Mouse (Mus musculus) liver, embryonic 11.5 days (tissue): Measurements from ENCODE around the gene Smok2b. TPM values are rescaled to one million over a fixed set of nuclear protein-coding genes. Genes with fewer than 3 reads are reported as not detected.
"Not testable (repeated sequence)": the region's sequence is repeated elsewhere in the genome, so short reads cannot be mapped to it uniquely, and the experiment has no call there.

Experiments used
- ATAC-seq: fragments of 200-750 bp; cut with Nextera tagmentation; replicated peaks from 2 replicates; pipeline ENCODE4 v1.8.0; 2017; ENCODE audit warnings: moderate number of reproducible peaks, mild to moderate bottlenecking, moderate TSS enrichment, moderate library complexity; ENCODE audit not compliant: low FRiP score
- DNase-seq: peaks from one replicate; pipeline ENCODE4 v3.0.0-alpha.2; 2017; ENCODE audit warnings: low spot score
- H3K27ac ChIP-seq: fragments of 300-500 bp; sonication (generic); 2 replicates; pipeline ENCODE4 v1.5.1; 2014; ENCODE audit warnings: mild to moderate bottlenecking, low read depth, low read length, control low read depth
- H3K27me3 ChIP-seq: fragments of 300-500 bp; sonication (generic); replicated peaks from 2 replicates; pipeline ENCODE4 v1.6.1; 2014; ENCODE audit warnings: low read length, mixed read lengths; ENCODE audit not compliant: control insufficient read depth, insufficient read depth
- H3K36me3 ChIP-seq: fragments of 300-500 bp; sonication (generic); 2 replicates; pipeline ENCODE4 v1.6.1; 2014; ENCODE audit warnings: mild to moderate bottlenecking, low read length, moderate library complexity, mixed read lengths; ENCODE audit not compliant: control insufficient read depth, insufficient read depth
- H3K4me1 ChIP-seq: fragments of 300-500 bp; sonication (generic); replicated peaks from 2 replicates; pipeline ENCODE4 v1.6.1; 2014; ENCODE audit warnings: low read length, mixed read lengths; ENCODE audit not compliant: control insufficient read depth, insufficient read depth
- H3K4me2 ChIP-seq: fragments of 300-500 bp; sonication (generic); 2 replicates; pipeline ENCODE4 v1.6.1; 2014; ENCODE audit warnings: mild to moderate bottlenecking, control low read depth, moderate library complexity
- H3K4me3 ChIP-seq: fragments of 300-500 bp; sonication (generic); 2 replicates; pipeline ENCODE4 v1.5.1; 2014; ENCODE audit warnings: low read depth, low read length, control low read depth
- H3K9ac ChIP-seq: fragments of 300-500 bp; sonication (generic); 2 replicates; pipeline ENCODE4 v1.6.1; 2014; ENCODE audit warnings: low read depth, low read length, control low read depth
- H3K9me3 ChIP-seq: fragments of 300-500 bp; sonication (generic); 2 replicates; pipeline ENCODE4 v1.6.1; 2016; ENCODE audit warnings: low read length, inconsistent platforms, mixed read lengths; ENCODE audit not compliant: control insufficient read depth
- WGBS: fragments of 180-500 bp; shearing (Covaris S2); extraction: QIAGEN DNeasy Blood & Tissue Kit; methylation state at CpG from one replicate; pipeline ENCODE4 v1.1.7; 2014; 5-methylcytosine and 5-hydroxymethylcytosine counted together
- polyA plus RNA-seq: library from polyadenylated mRNA; unstranded; fragments of >200 nt; fragmentation: Nextera tagmentation; extraction: Ambion mirVana; gene quantifications from 2 replicates; pipeline ENCODE4 v1.2.1, GENCODE M21; 2014

The Smok2b gene
- polyA plus RNA-seq, 1 experiment from 2014 or later: not detected

DNA sequence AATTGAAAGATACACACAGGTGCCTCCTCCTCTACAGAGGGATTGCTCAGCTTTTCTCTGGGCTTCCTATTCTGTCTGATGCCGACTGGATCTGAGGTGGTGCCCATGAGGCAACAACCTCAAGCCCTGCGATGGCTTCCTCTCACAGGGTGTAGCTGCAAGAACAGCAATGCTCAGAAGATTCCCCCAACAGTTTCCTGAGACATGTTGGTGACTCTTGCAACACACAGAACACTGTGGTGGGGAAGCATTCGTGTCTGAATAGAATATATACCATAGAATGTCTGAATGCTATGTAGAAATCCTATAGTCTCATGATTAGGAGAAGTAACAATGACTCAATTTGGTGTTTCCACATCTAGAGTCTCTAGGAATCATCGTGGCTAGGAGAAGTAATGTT, 15.9 kb upstream of the Smok2b start:
- Histone ChIP-seq H3K27me3 (no peaks in the 10 kb centered on the region), H3K4me1 (no peaks in the 10 kb centered on the region), H3K9ac (no peak overlapping the region), H3K4me2 (no peak overlapping the region), H3K27ac (no peak overlapping the region), H3K9me3 (peaks cover 84% of the 10 kb centered on the region), H3K36me3 (no peaks in the 10 kb centered on the region), H3K4me3 (no peak overlapping the region)
- no peak for ATAC-seq
- WGBS: 50% methylated on average over 4 of the region's 4 CpGs
- no peak for DNase-seq

DNA sequence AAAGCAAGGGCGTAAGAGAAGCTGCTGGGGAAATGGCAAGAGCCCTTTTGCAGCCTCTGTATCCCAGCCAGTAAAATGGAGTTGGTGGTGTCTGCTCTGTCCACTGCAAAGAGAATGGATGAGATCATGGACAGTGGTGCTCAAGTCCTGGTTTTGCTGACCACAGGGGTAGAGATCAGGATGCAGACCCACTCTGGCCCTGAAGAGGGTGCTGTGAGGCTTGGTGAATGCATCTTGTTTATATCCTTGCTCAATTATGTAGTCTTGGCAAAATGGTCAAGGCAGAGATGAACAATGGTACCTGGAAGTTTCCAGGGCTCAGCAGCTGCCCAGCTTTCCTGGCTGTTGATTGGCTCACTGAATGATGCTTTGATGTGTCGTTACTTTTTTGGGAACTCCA, 14.5 kb upstream of the Smok2b start:
- H3K36me3 ChIP-seq: no peaks in the 10 kb centered on the region
- H3K27me3 ChIP-seq: no peaks in the 10 kb centered on the region
- no peak for DNase-seq
- H3K4me1 ChIP-seq: no peaks in the 10 kb centered on the region
- no peak overlapping the region for H3K9ac ChIP-seq
- 77% methylated on average over 2 of the region's 2 CpGs for WGBS
- no peak overlapping the region for H3K4me3 ChIP-seq
- H3K27ac ChIP-seq: no peak overlapping the region
- H3K4me2 ChIP-seq: no peak overlapping the region
- no peak for ATAC-seq
- peaks cover 89% of the 10 kb centered on the region for H3K9me3 ChIP-seq

DNA sequence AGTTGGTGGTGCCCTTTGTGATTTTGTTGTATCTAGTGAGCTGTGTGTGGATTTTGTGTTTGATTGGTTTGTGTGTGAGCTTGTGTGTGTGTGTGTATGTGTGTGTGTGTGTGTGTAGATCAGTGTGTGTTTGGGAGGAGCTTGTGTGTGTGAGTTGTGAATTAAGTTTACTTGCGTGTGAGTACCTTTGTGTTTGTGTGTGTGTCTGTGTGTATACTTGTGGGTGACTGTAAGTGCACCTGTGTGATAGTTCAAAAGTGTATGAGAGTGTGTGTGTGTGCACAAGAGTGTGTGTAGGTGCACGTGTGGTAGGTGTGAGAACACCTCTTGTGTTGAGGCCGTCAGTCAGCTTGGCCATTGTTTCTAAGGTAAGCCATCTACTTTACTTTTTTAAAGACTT, 9.2 kb upstream of the Smok2b start, which contains the start of gene Smok2a:
Gene Smok2a, plus strand, starts transcription at position 301 of the 400 bp plus-strand sequence.
- no peak within 1 kb of the TSS for H3K4me2 ChIP-seq
- no peak for DNase-seq
- no peak for ATAC-seq
- no peak within 1 kb of the TSS for H3K27ac ChIP-seq
- WGBS: 75% methylated on average over 3 of the region's 3 CpGs
- no peaks in the 10 kb centered on the region for H3K27me3 ChIP-seq
- no peak within 1 kb of the TSS for H3K9ac ChIP-seq
- H3K36me3 ChIP-seq: no peaks in the 10 kb centered on the region
- H3K4me1 ChIP-seq: no peaks in the 10 kb centered on the region
- no peak within 1 kb of the TSS for H3K4me3 ChIP-seq
- H3K9me3 ChIP-seq: peaks cover 64% of the 10 kb centered on the region

DNA sequence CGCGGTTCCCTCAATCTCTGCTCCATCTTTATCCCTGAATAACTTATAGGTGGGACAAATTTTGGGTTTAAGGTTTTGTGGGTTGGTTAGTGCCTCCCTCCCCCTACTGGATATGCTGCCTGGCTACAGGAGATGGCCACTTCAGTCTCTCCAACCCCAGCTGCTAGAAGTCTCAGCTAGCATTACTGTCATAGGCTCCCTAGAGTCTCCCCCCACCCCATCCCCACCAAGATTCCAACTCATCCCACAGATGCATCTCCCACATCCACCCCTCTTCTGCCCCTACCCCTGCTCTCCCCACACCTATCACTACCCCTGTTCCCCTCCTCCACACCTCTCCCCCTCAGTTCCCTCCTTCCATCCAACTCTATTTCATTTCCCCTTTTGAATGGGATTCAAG, 8.1 kb upstream of the Smok2b start:
- 86% methylated on average over 2 of the region's 2 CpGs for WGBS
- H3K27ac ChIP-seq, H3K36me3 ChIP-seq, H3K4me2 ChIP-seq, H3K4me1 ChIP-seq, DNase-seq, H3K27me3 ChIP-seq, ATAC-seq, H3K4me3 ChIP-seq, H3K9ac ChIP-seq: not testable (repeated sequence)
- H3K9me3 ChIP-seq: peaks cover 64% of the 10 kb centered on the region

DNA sequence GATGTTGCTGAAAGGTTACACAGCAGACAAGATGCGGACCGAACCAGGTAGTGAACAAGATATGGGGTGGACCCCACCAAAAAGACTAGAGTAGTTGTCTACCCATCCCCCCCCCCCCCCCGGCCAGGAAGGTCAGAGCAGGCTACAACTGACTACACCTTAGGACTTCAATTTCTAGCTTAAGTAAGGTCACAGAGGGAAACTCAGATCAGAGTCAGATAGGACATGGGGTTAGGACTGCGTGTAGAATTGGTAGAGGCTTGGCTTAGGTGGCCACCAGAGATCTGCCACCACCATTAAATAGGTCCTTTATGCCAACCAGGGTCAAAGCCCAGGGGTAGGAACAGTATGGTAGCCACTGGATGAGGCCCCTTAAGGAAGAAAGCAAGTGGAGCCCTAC, 9.4 kb downstream of the Smok2b start:
- H3K27me3 ChIP-seq, DNase-seq, ATAC-seq, H3K36me3 ChIP-seq, H3K9ac ChIP-seq, H3K27ac ChIP-seq, H3K4me2 ChIP-seq, H3K4me1 ChIP-seq, H3K4me3 ChIP-seq: not testable (repeated sequence)
- H3K9me3 ChIP-seq: peaks cover 34% of the 10 kb centered on the region
- WGBS: 81% methylated on average over 4 of the region's 4 CpGs

DNA sequence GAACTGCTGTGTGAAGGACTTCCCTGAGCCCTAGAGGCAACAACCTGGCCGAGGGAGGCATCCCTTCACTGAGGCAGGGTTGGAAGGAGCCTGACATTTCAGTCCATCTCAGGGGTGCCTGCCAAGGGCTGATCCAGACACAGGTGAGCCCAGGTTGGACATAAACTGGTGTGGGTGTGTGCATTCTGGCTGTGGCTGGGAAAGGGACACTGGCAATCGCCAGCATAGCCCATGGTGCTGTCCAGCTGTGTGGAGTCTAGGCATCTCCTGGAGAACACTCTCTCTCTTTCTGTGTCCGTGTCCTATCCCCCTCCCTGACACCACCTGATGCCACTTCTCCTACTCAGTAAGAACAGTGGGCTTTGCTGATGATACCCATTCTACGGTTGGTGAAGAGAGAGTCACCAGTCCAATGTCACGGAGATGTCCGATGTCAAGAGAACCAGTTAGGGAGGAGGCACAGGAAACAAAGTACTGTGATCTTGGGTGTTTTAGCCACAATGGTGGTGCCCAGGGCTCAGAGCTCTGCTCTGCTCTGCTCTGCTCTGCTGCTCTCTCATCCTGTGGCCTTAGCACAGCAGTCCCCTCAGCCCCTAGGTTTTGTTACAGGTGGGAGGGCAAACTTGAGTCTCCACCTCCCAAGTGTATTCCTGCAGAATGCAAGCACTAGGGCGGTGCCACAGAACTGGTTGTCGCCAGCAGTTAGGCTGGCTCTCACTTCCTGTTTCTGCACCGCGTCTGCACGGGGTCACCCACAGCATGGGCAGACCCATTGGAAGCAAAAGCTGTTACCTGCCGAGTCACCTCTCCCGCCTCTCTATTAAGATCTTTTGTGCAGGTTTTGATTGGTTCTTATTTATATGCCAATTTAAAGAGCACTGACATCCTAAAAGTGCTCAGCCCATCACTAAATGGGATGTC, 11.0 kb downstream of the Smok2b start:
- not testable (repeated sequence) for H3K27me3 ChIP-seq, H3K9ac ChIP-seq, H3K36me3 ChIP-seq, H3K27ac ChIP-seq, DNase-seq, H3K4me1 ChIP-seq, H3K4me2 ChIP-seq, H3K4me3 ChIP-seq
- 85% methylated on average over 7 of the region's 13 CpGs for WGBS
- ATAC-seq: peak; percentile 35; the same call in 1 of the 2 replicates
- peaks cover 23% of the 10 kb centered on the region for H3K9me3 ChIP-seq

DNA sequence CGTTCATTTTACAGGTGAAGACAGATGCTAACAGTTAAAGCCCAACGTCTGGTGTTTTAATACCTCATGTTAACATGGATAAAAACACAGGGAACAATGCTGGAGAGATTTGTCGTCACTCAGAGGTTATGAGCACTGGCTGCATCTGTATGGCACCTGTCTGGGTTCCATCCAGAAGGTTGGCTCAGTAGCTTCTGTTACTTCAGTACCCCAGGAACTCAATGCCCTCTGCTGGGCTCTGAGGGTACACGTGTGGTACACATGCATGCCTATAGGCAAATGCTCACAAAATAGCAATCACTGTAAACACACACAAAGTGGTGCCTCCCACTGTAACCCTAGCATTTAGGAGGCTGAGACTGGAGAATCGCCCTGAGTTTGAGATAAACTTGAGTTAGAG, 24.7 kb downstream of the Smok2b start:
- H3K9ac ChIP-seq, H3K4me2 ChIP-seq, H3K27me3 ChIP-seq, ATAC-seq, H3K27ac ChIP-seq, H3K9me3 ChIP-seq, H3K4me3 ChIP-seq, H3K4me1 ChIP-seq, DNase-seq, H3K36me3 ChIP-seq: not testable (repeated sequence)
- WGBS: 64% methylated on average over 1 of the region's 5 CpGs
